Mouse (Mus musculus) midbrain, embryonic 11.5 days (tissue): ENCODE measurements at regions not wholly inside any gene's neighbourhood (a gene's known extent, or its start where the extent isn't known, plus 50 kb on each side); places are given as distances from the start of the nearest gene placed in this dataset.

Source experiments
- ATAC-seq: fragments of 200-750 bp; cut with Nextera tagmentation; 2 replicates; pipeline ENCODE4 v1.8.0; 2017; ENCODE audit warnings: moderate TSS enrichment, moderate library complexity; ENCODE audit not compliant: low FRiP score
- DNase-seq: peaks from one replicate; pipeline ENCODE4 v3.0.0; 2015; ENCODE audit warnings: low spot score; ENCODE audit errors: missing footprints
- H3K27ac ChIP-seq: fragments of 300-500 bp; sonication (generic); 2 replicates; pipeline ENCODE4 v1.5.1; 2014; ENCODE audit warnings: low read depth, low read length
- H3K27me3 ChIP-seq: fragments of 300-500 bp; sonication (generic); 2 replicates; pipeline ENCODE4 v1.6.1; 2014; ENCODE audit warnings: mild to moderate bottlenecking, low read length, moderate library complexity, mixed read lengths; ENCODE audit not compliant: control insufficient read depth, insufficient read depth
- H3K36me3 ChIP-seq: fragments of 300-500 bp; sonication (generic); 2 replicates; pipeline ENCODE4 v1.6.1; 2014; ENCODE audit warnings: mild to moderate bottlenecking, low read length, moderate library complexity, mixed read lengths; ENCODE audit not compliant: control insufficient read depth, insufficient read depth
- H3K4me1 ChIP-seq: fragments of 300-500 bp; sonication (generic); 2 replicates; pipeline ENCODE4 v1.6.1; 2014; ENCODE audit warnings: low read length; ENCODE audit not compliant: control insufficient read depth, insufficient read depth
- H3K4me2 ChIP-seq: fragments of 300-500 bp; sonication (generic); 2 replicates; pipeline ENCODE4 v1.6.1; 2014; ENCODE audit warnings: mild to moderate bottlenecking, moderate library complexity
- H3K4me3 ChIP-seq: fragments of 300-500 bp; sonication (generic); 2 replicates; pipeline ENCODE4 v1.5.1; 2014; ENCODE audit warnings: low read depth, low read length
- H3K9ac ChIP-seq: fragments of 300-500 bp; sonication (generic); 2 replicates; pipeline ENCODE4 v1.6.1; 2014; ENCODE audit warnings: low read length
- H3K9me3 ChIP-seq: fragments of 300-500 bp; sonication (generic); 2 replicates; pipeline ENCODE4 v1.6.1; 2016; ENCODE audit warnings: low read length; ENCODE audit not compliant: control insufficient read depth
- WGBS: fragments of 180-500 bp; shearing (Covaris S2); extraction: QIAGEN DNeasy Blood & Tissue Kit; methylation state at CpG from one replicate; pipeline ENCODE4 v1.1.7; 2014; 5-methylcytosine and 5-hydroxymethylcytosine counted together

DNA sequence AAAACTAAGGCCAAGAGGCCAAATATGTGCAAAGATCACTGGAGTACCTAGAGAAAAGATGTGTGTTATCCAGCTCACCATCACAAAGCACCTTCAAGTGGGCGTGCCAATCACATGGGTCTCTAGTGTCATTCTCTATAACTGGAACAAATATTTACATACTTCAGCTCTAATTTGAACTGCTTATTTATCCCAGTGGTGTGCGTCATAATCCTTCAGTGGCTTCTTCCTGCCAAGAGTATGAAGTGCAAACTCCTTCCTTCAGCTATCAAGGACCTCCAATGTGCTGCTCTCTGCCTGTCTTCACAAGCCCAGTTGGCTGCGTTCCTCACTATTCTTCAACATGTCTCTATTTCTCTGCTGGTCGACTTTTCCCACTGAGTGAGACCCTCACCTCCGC, 227.1 kb downstream of the Snx19 start:
- no peak overlapping the region for H3K27ac ChIP-seq
- no peaks in the 10 kb centered on the region for H3K4me1 ChIP-seq
- 90% methylated on average over 5 of the region's 5 CpGs for WGBS
- no peak overlapping the region for H3K9ac ChIP-seq
- H3K36me3 ChIP-seq = no peaks in the 10 kb centered on the region
- no peaks in the 10 kb centered on the region for H3K9me3 ChIP-seq
- no peak overlapping the region for H3K4me2 ChIP-seq
- no peak overlapping the region for H3K4me3 ChIP-seq
- no peak for ATAC-seq
- H3K27me3 ChIP-seq = no peaks in the 10 kb centered on the region
- no peak for DNase-seq

DNA sequence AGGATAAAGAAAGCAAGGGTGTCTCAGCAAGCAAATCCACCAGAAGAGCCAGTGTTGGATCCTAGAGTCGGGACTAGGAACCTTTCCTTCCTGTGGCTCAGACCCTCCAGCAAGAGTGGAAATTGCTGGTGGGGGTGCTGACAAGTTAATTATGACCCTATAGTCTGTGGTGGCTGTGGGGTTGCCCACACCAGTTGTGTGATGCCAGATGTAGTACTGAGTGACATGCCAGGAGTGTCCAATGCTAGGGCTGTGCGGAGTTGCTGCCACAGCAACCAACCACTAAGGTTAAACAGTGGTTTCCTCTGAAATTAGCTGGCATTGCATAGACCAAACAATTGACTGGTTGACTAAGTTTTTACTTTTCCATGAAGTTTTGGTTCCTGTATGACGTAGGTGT, 226.3 kb downstream of the Snx19 start:
- Histone ChIP-seq H3K27ac (no peak overlapping the region), H3K9me3 (no peaks in the 10 kb centered on the region), H3K4me3 (no peak overlapping the region), H3K4me1 (no peaks in the 10 kb centered on the region), H3K4me2 (no peak overlapping the region), H3K27me3 (no peaks in the 10 kb centered on the region), H3K9ac (no peak overlapping the region), H3K36me3 (no peaks in the 10 kb centered on the region)
- WGBS = 89% methylated on average over 3 of the region's 3 CpGs
- ATAC-seq (no peak), DNase-seq (no peak)

DNA sequence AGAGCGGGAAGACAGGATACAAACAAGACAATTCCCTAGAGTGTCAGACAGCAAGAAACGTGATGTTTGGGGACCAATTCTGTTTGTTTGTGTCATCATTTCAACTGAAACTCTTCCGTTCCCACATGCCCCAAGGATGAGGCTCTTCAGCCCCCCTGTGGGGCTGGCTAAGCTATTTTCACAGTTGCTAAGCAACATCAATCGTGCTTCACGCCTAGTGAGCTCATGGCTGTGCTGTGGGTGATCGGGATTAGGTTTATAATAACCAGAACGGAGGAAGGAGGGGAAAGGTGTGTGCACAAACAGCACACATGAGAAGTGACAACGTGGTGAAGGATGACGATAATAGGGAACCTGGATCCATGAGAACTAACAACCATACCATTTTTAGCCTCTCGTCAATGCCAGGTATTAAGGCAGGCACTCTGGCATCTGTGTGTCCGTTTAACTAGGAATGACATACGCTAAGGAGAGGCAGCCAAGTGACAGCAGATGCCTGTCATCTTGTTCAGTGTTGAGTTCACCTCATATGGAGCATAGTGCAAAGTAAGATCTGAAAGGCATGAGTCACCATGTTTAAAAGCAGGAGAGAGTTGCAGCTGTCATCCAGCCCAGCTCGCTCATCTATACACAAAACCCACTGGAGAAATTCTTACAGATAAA, 222.6 kb downstream of the Snx19 start:
- Histone ChIP-seq H3K9me3 (no peaks in the 10 kb centered on the region), H3K27me3 (no peaks in the 10 kb centered on the region), H3K4me3 (no peak overlapping the region), H3K4me1 (no peaks in the 10 kb centered on the region), H3K27ac (no peak overlapping the region), H3K4me2 (no peak overlapping the region), H3K36me3 (no peaks in the 10 kb centered on the region), H3K9ac (no peak overlapping the region)
- DNase-seq (no peak), ATAC-seq (0 out of 2 replicates have a peak, but pooled peaks have one; percentile 59)
- WGBS = 54% methylated on average over 13 of the region's 13 CpGs

DNA sequence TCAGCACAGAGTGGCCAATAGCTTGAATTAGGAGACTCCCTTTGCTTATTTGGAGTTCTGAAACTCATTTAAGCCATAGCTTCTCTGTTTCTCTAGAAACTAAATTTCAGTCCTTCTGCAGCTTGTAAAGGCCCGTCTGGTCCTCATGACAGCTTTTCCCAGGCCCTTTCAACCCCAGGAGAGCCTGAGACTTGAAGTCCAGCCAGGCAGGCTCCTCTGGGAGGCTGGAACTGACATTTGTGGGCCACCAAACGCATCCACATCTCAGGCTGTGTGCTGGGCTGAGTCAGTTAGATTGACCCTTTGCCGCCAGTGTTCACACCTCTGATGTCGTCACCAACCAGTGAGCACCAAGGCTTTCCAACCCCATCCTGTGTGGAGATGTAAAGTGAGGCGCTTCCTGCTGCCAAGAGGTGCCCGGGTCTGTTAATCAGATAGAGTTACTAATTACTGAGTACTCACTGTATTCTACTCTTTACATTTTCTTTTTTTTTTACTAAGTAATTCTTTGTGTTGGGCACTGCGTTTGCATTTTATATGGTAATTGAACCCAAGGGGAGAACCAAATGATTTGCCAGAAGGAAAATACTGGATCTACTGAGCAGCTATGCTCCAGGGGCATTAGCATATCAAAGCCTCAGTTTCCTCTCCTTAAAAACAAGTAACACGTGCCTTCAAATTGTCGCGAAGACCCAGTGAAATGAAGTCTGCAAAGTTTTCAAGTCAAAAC, 207.0 kb downstream of the Snx19 start:
- ATAC-seq (no peak), DNase-seq (peak; percentile 82)
- H3K27ac ChIP-seq = no peak overlapping the region

DNA sequence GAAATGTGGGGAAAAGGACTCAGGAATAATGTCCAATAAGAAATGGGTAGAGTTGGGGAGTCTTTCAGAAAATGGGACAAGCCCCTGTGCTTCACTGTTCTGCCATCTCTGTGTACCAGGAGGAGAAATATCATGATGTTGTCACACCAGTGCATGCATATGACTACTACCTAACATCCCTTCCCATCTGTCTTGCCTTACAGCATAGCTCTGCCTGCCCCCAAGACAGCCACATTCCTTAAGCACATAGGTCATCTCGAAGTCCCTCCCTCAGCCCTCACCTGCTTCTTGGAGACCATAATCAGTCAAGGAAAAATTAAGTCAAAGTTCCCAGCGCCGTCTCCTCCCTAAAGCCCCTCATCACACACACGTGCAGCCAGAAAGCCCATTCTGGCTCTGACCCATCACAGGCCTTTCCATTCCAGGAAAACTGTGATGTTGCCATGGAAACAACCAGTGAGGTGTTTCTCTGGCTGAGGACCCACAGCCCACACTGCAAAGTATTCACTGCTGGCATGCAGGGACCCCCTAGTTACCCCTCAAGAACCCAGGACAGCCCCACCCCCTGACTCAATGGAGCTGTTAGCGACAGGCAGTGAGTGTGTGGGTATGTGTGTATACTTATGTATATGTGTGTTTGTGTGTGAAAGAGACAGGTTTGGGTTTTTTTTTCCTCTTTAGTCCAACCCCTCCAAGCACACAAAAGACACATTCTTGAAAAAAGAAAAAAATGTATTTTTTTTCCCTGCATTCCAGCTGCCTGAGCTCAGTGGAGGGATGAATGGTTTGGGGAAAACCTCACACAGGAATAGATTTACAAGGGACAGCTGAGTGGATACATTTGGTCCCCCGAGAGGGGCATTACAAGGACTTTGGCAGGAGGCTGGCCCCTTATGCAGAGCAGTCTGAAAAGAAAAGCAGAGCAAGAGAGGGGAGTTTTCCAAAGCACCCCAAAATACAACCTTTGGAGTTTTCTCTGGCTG, 205.5 kb downstream of the Snx19 start:
- H3K9me3 ChIP-seq = no peaks in the 10 kb centered on the region
- peak; percentile 87 for DNase-seq
- H3K27ac ChIP-seq = no peak overlapping the region
- no peaks in the 10 kb centered on the region for H3K36me3 ChIP-seq
- H3K4me1 ChIP-seq = peaks cover 7% of the 10 kb centered on the region; the same call in 1 of the 2 replicates
- H3K27me3 ChIP-seq = no peaks in the 10 kb centered on the region
- H3K4me3 ChIP-seq = no peak overlapping the region
- H3K9ac ChIP-seq = no peak overlapping the region
- no peak overlapping the region for H3K4me2 ChIP-seq
- WGBS = 50% methylated on average over 6 of the region's 6 CpGs
- ATAC-seq = peak; percentile 58; the same call in 1 of the 2 replicates

More for the DNA sequence above, 207.0 kb downstream of the Snx19 start:
- no peaks in the 10 kb centered on the region for H3K27me3 ChIP-seq
- H3K4me1 ChIP-seq = peaks cover 7% of the 10 kb centered on the region; the same call in 1 of the 2 replicates
- no peaks in the 10 kb centered on the region for H3K9me3 ChIP-seq
- H3K36me3 ChIP-seq = no peaks in the 10 kb centered on the region
- WGBS = 58% methylated on average over 10 of the region's 10 CpGs
- H3K9ac ChIP-seq = no peak overlapping the region
- no peak overlapping the region for H3K4me3 ChIP-seq
- H3K4me2 ChIP-seq = no peak overlapping the region

DNA sequence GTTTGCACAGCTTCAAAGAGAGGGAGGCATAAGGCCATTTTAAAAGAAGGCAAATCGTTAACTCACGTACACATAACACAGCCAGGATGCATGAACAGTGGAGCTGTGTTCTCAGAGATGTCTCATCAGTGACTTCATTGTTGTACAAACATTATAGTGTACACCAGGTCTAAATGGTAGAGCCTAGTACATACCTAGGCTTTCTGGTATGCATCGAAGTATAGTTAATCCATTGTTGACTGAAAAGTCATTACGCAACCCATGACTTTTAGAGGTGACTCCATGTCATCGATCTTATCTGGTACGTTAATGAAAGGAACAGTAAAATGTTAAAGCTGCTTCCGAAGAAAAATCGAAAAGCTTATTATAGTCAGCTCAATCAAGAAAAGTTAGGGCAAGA, 198.7 kb downstream of the Snx19 start:
- H3K27me3 ChIP-seq = no peaks in the 10 kb centered on the region
- no peak overlapping the region for H3K4me2 ChIP-seq
- H3K4me1 ChIP-seq = no peaks in the 10 kb centered on the region
- no peaks in the 10 kb centered on the region for H3K9me3 ChIP-seq
- no peak overlapping the region for H3K9ac ChIP-seq
- DNase-seq (no peak), ATAC-seq (no peak)
- 94% methylated on average over 8 of the region's 8 CpGs for WGBS
- H3K36me3 ChIP-seq = no peaks in the 10 kb centered on the region
- H3K4me3 ChIP-seq = no peak overlapping the region
- H3K27ac ChIP-seq = no peak overlapping the region

DNA sequence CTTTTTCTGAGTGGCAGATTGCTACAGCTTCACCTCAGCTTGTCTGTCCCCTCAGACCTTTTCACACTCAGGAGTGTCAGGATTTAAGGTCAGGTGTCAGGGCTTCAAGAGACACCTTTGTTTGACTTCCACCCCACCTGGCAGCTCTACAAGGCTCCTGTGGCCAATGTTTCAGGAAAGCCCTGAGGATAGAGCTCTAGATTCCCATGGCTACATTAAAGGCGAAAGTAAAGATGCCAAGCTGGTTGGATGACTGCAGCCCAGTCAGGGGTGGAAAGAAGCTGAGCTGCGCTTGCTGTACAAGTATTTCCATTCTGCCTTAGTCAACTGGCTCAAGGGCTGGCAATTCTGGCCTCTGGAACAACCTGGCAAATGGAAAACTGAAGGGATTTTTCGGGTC, 198.2 kb downstream of the Snx19 start:
- Histone ChIP-seq H3K4me1 (no peaks in the 10 kb centered on the region), H3K9ac (no peak overlapping the region), H3K27ac (no peak overlapping the region), H3K9me3 (no peaks in the 10 kb centered on the region), H3K4me3 (no peak overlapping the region), H3K4me2 (no peak overlapping the region), H3K27me3 (no peaks in the 10 kb centered on the region), H3K36me3 (no peaks in the 10 kb centered on the region)
- ATAC-seq (no peak), DNase-seq (no peak)
- WGBS = 86% methylated on average over 3 of the region's 3 CpGs

DNA sequence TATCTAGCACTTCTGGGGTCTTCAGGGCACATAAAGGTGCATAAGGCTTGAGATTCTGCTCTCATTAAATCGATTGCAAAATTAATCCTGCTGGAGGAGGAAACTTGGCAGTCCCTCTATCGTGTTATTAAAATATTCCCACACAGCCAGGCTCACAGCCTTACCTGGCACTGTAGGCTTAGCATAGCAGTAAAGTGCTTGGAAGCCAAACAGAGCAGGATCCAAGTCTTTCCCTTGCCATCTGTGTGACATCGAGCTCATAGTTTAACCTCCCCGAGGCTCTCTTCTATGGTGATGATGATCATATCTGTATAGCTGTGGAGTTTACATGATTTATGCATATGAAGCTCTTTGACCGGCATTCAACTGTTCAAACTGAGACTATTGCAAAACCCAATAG, 197.6 kb downstream of the Snx19 start:
- WGBS = 92% methylated on average over 5 of the region's 5 CpGs
- H3K4me3 ChIP-seq = no peak overlapping the region
- no peak overlapping the region for H3K27ac ChIP-seq
- DNase-seq = no peak
- no peak for ATAC-seq
- no peak overlapping the region for H3K9ac ChIP-seq
- no peak overlapping the region for H3K4me2 ChIP-seq
- no peaks in the 10 kb centered on the region for H3K9me3 ChIP-seq
- no peaks in the 10 kb centered on the region for H3K27me3 ChIP-seq
- H3K4me1 ChIP-seq = no peaks in the 10 kb centered on the region
- H3K36me3 ChIP-seq = no peaks in the 10 kb centered on the region
